Mouse (Mus musculus): ENCODE measurements around the gene Rap1gds1.
A peak's percentile ranks its signal among the peaks of the same experiment; 100 is the strongest.

- TF ChIP-seq CEBPB (IDR thresholded peaks at IDR 0.05; ENCODE audit: insufficient read depth, poor library complexity, severe bottlenecking) = peak; percentile 70; the same call in 1 of the 2 replicates
- no peak for TF ChIP-seq POLR2A (IDR thresholded peaks at IDR 0.05; ENCODE audit: insufficient read length, low read depth)
Measured at GRCm38 (mm10) chr3:139108176-139108575, 33.2 kb upstream of the Rap1gds1 start.

Data from myocyte (in vitro differentiated cells).